Mouse (Mus musculus) forebrain, embryonic 14.5 days (tissue): Measurements from ENCODE around the gene B3galt4. TPM values are rescaled to one million over a fixed set of nuclear protein-coding genes. Genes with fewer than 3 reads are reported as not detected.
"Not testable (repeated sequence)": the region's sequence is repeated elsewhere in the genome, so short reads cannot be mapped to it uniquely, and the experiment has no call there.

Source experiments
- ATAC-seq: fragments of 200-750 bp; cut with Nextera tagmentation; 2 replicates; pipeline ENCODE4 v1.8.0; 2017; ENCODE audit warnings: mild to moderate bottlenecking, moderate library complexity
- DNase-seq: peaks from one replicate; pipeline ENCODE4 v3.0.0-alpha.2; 2015; ENCODE audit warnings: low spot score
- H3K27ac ChIP-seq: fragments of 300-500 bp; sonication (generic); 2 replicates; pipeline ENCODE4 v1.5.1; 2014; ENCODE audit warnings: low read depth, mild to moderate bottlenecking, control low read depth, low read length, moderate library complexity
- H3K27me3 ChIP-seq: fragments of 300-500 bp; sonication (generic); replicated peaks from 2 replicates; pipeline ENCODE4 v1.6.1; 2014; ENCODE audit warnings: low read length, control low read depth, mixed read lengths; ENCODE audit not compliant: control insufficient read depth, insufficient read depth
- H3K36me3 ChIP-seq: fragments of 300-500 bp; sonication (generic); 2 replicates; pipeline ENCODE4 v1.6.1; 2014; ENCODE audit warnings: low read length, control low read depth; ENCODE audit not compliant: control insufficient read depth, insufficient read depth
- H3K4me1 ChIP-seq: fragments of 300-500 bp; sonication (generic); 2 replicates; pipeline ENCODE4 v1.6.1; 2014; ENCODE audit warnings: antibody characterized with exemption, low read length, control low read depth; ENCODE audit not compliant: control insufficient read depth, insufficient read depth
- H3K4me2 ChIP-seq: fragments of 300-500 bp; sonication (generic); 2 replicates; pipeline ENCODE4 v1.6.1; 2014; ENCODE audit warnings: mild to moderate bottlenecking, control low read depth, low read length
- H3K4me3 ChIP-seq: fragments of 300-500 bp; sonication (generic); 2 replicates; pipeline ENCODE4 v1.5.1; 2014; ENCODE audit warnings: low read depth, low read length, control low read depth
- H3K9ac ChIP-seq: fragments of 300-500 bp; sonication (generic); 2 replicates; pipeline ENCODE4 v1.6.1; 2014; ENCODE audit warnings: mild to moderate bottlenecking, low read length, control low read depth, moderate library complexity
- H3K9me3 ChIP-seq: fragments of 300-500 bp; sonication (generic); replicated peaks from 2 replicates; pipeline ENCODE4 v1.6.1; 2016; ENCODE audit warnings: low read length, control low read depth, mixed read lengths; ENCODE audit not compliant: control insufficient read depth
- WGBS: fragments of 180-500 bp; shearing (Covaris S2); extraction: QIAGEN DNeasy Blood & Tissue Kit; methylation state at CpG from one replicate; pipeline ENCODE4 v1.1.7; 2014; 5-methylcytosine and 5-hydroxymethylcytosine counted together
- polyA plus RNA-seq: library from polyadenylated mRNA; unstranded; fragments of >200 nt; fragmentation: Nextera tagmentation; extraction: Ambion mirVana; gene quantifications from 2 replicates; pipeline ENCODE4 v1.2.1, GENCODE M21; 2014

The B3galt4 gene
- polyA plus RNA-seq, 1 experiment from 2014 or later, result 6.0 TPM

DNA sequence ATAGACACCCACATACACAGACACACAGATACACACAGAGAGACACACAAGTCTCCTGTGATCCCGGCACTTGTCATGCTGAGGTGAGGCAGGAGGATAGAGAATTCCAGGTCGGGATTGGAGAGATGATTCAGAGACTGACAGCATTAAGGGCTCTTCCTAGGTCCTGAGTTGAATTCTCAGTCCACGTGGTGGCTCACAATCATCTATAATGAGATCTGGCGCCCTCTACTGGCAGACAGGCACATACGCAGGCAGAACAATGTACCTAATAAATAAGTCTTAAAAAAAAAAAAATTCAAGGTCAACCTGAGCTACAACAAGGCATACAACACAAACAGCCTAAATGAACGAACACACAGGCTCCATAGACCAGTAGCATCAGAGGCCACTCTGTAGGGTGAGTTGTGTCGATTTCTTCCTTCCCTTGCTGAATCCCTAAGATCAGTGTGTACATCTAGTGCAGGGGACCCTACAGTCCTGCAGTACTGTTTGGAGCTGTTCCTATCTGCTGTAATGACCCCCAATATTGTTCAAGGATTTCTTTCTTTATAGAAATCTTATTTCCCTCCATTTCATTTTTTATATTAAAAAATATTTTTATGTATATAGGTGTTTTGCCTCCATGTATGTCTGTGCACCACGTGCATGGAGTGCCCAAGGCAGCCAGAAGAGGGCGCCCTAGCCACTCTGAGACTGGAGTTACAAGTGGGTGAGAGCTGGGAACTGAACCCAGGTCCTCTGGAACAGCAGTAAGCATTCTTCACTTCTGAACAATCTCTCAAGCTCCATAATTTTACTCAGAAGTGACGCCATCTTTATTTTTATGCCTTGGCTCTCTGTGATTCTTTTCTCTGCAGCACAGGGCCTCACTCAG, 40.7 kb upstream of the B3galt4 start:
- no peaks in the 10 kb centered on the region for H3K36me3 ChIP-seq
- no peaks in the 10 kb centered on the region for H3K9me3 ChIP-seq
- H3K4me2 ChIP-seq, result no peak overlapping the region
- H3K9ac ChIP-seq, result no peak overlapping the region
- WGBS, result 34% methylated on average over 10 of the region's 10 CpGs
- H3K4me1 ChIP-seq, result no peaks in the 10 kb centered on the region
- ATAC-seq (peak; percentile 58; the same call in 1 of the 2 replicates), DNase-seq (peak; percentile 92)
- H3K4me3 ChIP-seq, result no peak overlapping the region
- no peak overlapping the region for H3K27ac ChIP-seq
- H3K27me3 ChIP-seq, result no peaks in the 10 kb centered on the region

GRCm38 (mm10) chr17:33982136-33982535, 30.8 kb upstream of the B3galt4 start:
- ATAC-seq, H3K27ac ChIP-seq, H3K9me3 ChIP-seq, H3K36me3 ChIP-seq, H3K9ac ChIP-seq, H3K4me1 ChIP-seq: not testable (repeated sequence)
- peak overlapping the region; percentile 42; the same call in 1 of the 2 replicates for H3K4me3 ChIP-seq
- peaks cover 26% of the 10 kb centered on the region for H3K27me3 ChIP-seq
- peak; percentile 68 for DNase-seq
- 7% methylated on average over 8 of the region's 8 CpGs for WGBS
- peak overlapping the region; percentile 48 for H3K4me2 ChIP-seq

- Histone ChIP-seq H3K9ac (peak overlapping the region; percentile 55; the same call in 1 of the 2 replicates), H3K27ac (peak overlapping the region; percentile 77), H3K27me3 (peaks cover 26% of the 10 kb centered on the region), H3K4me2 (peak overlapping the region; percentile 48), H3K4me3 (peak overlapping the region; percentile 42)
- ATAC-seq, result peak; percentile 97
- not testable (repeated sequence) for H3K36me3 ChIP-seq, H3K9me3 ChIP-seq, H3K4me1 ChIP-seq
- WGBS, result under 1% methylated on average over 27 of the region's 27 CpGs
- DNase-seq, result peak; percentile 99
Observed at GRCm38 (mm10) chr17:33981192-33981909, 30.1 kb upstream of the B3galt4 start.

DNA sequence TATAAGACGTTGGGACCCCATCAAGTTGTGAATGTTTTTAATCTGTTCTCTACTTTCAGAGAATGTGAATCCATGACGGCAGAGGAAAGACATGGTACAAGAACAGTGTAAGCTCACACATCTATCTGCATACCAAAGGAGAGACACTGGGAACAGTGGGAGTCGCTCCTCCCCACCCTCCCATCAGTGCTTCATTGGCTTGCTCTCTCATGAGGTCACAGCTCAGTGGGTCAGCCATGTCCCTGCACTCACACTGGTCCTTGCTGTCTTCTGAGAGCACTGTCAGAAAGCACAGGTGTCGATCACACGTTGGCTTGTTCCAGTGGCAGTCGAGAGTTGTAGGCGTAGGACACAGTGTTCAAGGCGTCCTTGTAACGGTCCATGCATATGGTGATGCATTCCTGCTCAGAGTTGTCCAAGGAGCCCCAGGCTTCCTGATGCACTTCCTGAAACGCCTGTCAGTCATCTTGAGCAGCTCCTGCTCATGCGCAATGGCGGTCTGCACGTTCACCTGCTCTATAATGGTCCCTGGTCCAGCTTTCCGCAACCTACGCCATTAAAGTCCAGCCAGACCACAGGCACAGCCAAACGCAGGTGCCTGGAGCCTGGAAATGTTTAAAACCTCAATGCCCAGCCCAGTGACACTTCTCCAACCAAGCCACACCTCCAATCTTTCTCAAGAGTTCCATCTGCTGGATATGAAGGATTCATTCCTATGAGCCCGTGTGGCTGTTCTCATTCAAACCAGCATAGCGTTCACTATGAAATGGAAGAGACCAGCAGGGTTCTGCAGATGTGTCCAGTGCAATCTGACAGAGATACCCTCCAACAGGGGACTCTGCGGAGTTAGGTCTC, 29.1 kb upstream of the B3galt4 start:
- Histone ChIP-seq H3K9ac (no peak overlapping the region), H3K27ac (no peak overlapping the region), H3K27me3 (peaks cover 26% of the 10 kb centered on the region), H3K9me3 (no peaks in the 10 kb centered on the region), H3K36me3 (no peaks in the 10 kb centered on the region), H3K4me1 (no peaks in the 10 kb centered on the region), H3K4me3 (no peak overlapping the region), H3K4me2 (no peak overlapping the region)
- DNase-seq (no peak), ATAC-seq (peak; percentile 4; the same call in 1 of the 2 replicates)
- 79% methylated on average over 19 of the region's 19 CpGs for WGBS

DNA sequence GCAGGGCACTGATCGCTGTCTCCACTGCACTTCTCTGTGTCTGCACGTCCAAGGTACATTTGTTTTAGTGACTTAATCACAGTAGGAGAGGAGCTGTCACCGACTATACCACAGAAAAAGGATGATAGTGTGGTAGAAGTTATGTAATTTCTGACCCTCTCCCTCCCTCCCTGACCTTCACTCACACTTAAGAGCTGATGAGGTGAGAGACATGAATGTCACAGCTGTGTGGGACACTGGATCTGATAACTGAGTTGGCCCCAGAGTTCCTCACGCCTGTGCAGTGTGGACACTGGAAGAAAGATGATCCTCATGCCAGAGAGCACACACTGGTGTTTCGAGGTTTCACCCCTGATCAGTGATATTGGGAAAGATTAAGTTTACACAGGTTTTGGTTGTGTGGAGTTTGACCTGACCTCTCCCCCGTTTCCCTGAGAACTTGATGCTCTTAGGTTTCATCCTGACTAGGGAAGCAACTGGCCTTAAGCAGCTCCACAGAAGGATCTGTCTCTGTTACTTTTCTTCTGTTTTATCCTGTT, 28.3 kb upstream of the B3galt4 start:
- Histone ChIP-seq H3K4me3 (no peak overlapping the region), H3K27me3 (peaks cover 26% of the 10 kb centered on the region), H3K36me3 (no peaks in the 10 kb centered on the region), H3K9ac (no peak overlapping the region), H3K4me2 (no peak overlapping the region), H3K9me3 (no peaks in the 10 kb centered on the region), H3K4me1 (no peaks in the 10 kb centered on the region), H3K27ac (no peak overlapping the region)
- 78% methylated on average over 6 of the region's 6 CpGs for WGBS
- ATAC-seq, result no peak
- no peak for DNase-seq

DNA sequence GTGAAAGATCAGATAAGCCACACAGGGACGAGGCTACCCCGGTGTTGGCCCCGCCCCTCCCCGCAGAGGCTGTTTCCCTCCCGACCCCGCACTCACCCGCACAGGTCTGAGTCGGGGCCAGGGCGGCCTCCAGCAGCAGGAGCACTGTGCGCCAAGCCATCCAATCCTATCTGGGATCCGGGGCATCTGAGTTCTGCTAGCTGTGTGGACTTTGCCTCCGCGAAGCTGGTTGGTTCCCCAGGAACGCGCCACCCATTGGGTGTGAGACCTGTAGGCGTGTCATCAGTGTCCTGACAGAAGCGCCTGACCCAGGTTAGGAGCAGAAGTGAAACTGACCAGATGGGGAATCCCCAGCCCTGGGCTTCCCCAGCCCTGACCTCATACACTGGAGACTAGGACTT, 27.3 kb upstream of the B3galt4 start:
- no peaks in the 10 kb centered on the region for H3K36me3 ChIP-seq
- DNase-seq (no peak), ATAC-seq (no peak)
- H3K4me2 ChIP-seq, result peak overlapping the region; percentile 42
- peaks cover 26% of the 10 kb centered on the region for H3K27me3 ChIP-seq
- peak overlapping the region; percentile 47 for H3K9ac ChIP-seq
- H3K27ac ChIP-seq, result no peak overlapping the region
- peak overlapping the region; percentile 20 for H3K4me3 ChIP-seq
- no peaks in the 10 kb centered on the region for H3K4me1 ChIP-seq
- H3K9me3 ChIP-seq, result no peaks in the 10 kb centered on the region
- under 1% methylated on average over 11 of the region's 17 CpGs for WGBS

GRCm38 (mm10) chr17:33977861-33978557, 26.7 kb upstream of the B3galt4 start:
- Histone ChIP-seq H3K27me3 (peaks cover 26% of the 10 kb centered on the region), H3K36me3 (no peaks in the 10 kb centered on the region), H3K4me2 (peak overlapping the region; percentile 42), H3K4me1 (no peaks in the 10 kb centered on the region), H3K9me3 (no peaks in the 10 kb centered on the region), H3K27ac (no peak overlapping the region), H3K4me3 (peak overlapping the region; percentile 20), H3K9ac (peak overlapping the region; percentile 47)
- no peak for ATAC-seq
- DNase-seq, result no peak
- WGBS, result 3% methylated on average over 57 of the region's 57 CpGs

- H3K9me3 ChIP-seq, result no peaks in the 10 kb centered on the region
- 58% methylated on average over 3 of the region's 3 CpGs for WGBS
- peaks cover 11% of the 10 kb centered on the region for H3K27me3 ChIP-seq
- H3K9ac ChIP-seq, result no peak overlapping the region
- no peak overlapping the region for H3K4me3 ChIP-seq
- no peaks in the 10 kb centered on the region for H3K36me3 ChIP-seq
- no peak for ATAC-seq
- no peak overlapping the region for H3K4me2 ChIP-seq
- DNase-seq, result no peak
- H3K4me1 ChIP-seq, result no peaks in the 10 kb centered on the region
- H3K27ac ChIP-seq, result no peak overlapping the region
Observed at GRCm38 (mm10) chr17:33973572-33973971, 22.3 kb upstream of the B3galt4 start.
